Mouse (Mus musculus) ES-E14 (cell line): ENCODE measurements at regions not wholly inside any gene's neighbourhood (a gene's known extent, or its start where the extent isn't known, plus 50 kb on each side); places are given as distances from the start of the nearest gene placed in this dataset.

Source experiments
- DNase-seq: peaks from one replicate; pipeline ENCODE4 v3.0.0-alpha.2; 2013; ENCODE audit warnings: low read depth, low spot score
- H3K27ac ChIP-seq: 2 replicates; pipeline ENCODE4 v1.5.1; 2012; ENCODE audit warnings: low read depth, mild to moderate bottlenecking, low read length, moderate library complexity, mixed read lengths; ENCODE audit not compliant: poor library complexity, insufficient read depth, severe bottlenecking
- H3K36me3 ChIP-seq: 2 replicates; pipeline ENCODE4 v1.6.1; 2012; ENCODE audit warnings: mild to moderate bottlenecking, low read length, moderate library complexity, mixed read lengths; ENCODE audit not compliant: control insufficient read depth, poor library complexity, insufficient read depth, severe bottlenecking
- H3K4me1 ChIP-seq, 2 experiments: fragments of 150-350 bp in 1 of 2; sonication (generic) in 1 of 2; 2 replicates each; pipeline ENCODE4 v1.6.1; 2012; ENCODE audit warnings: low read length in 2 of 2, mild to moderate bottlenecking in 1 of 2, mixed read lengths in 1 of 2; ENCODE audit not compliant: control insufficient read depth in 2 of 2, insufficient read depth in 2 of 2, poor library complexity in 1 of 2
- H3K4me3 ChIP-seq, 2 experiments: fragments of 150-350 bp in 1 of 2; sonication (generic) in 1 of 2; 2 replicates each; pipeline ENCODE4 v1.5.1; 2012; ENCODE audit warnings: low read length in 2 of 2, low read depth in 1 of 2, mild to moderate bottlenecking in 1 of 2, mixed read lengths in 1 of 2; ENCODE audit not compliant: insufficient read depth in 1 of 2, poor library complexity in 1 of 2, severe bottlenecking in 1 of 2
- H3K9ac ChIP-seq: 2 replicates; pipeline ENCODE4 v1.6.1; 2012; ENCODE audit warnings: low read depth, mild to moderate bottlenecking, low read length, mixed read lengths; ENCODE audit not compliant: poor library complexity, insufficient read depth, severe bottlenecking
- H3K9me3 ChIP-seq: fragments of 150-350 bp; sonication (generic); 2 replicates; pipeline ENCODE4 v1.6.1; 2012; ENCODE audit warnings: low read depth, mild to moderate bottlenecking, low read length; ENCODE audit not compliant: control insufficient read depth, insufficient read depth
- CHD2 ChIP-seq: IDR thresholded peaks from 2 replicates; pipeline ENCODE4 v1.6.1; 2014; ENCODE audit warnings: mild to moderate bottlenecking, low read depth, low read length, inconsistent platforms
- HCFC1 ChIP-seq: IDR thresholded peaks from 2 replicates; pipeline ENCODE4 v1.6.1; 2012; ENCODE audit warnings: low read length, inconsistent platforms, borderline replicate concordance; ENCODE audit not compliant: insufficient read depth
- MAFK ChIP-seq: IDR thresholded peaks from 2 replicates; pipeline ENCODE4 v1.6.1; 2014; ENCODE audit warnings: mild to moderate bottlenecking, low read depth, low read length, inconsistent platforms; ENCODE audit not compliant: insufficient read depth
- ZC3H11A ChIP-seq: IDR thresholded peaks from 2 replicates; pipeline ENCODE4 v1.6.1; 2012; ENCODE audit warnings: low read depth, mild to moderate bottlenecking, inconsistent platforms, low read length, borderline replicate concordance
- ZNF384 ChIP-seq: IDR thresholded peaks from 2 replicates; pipeline ENCODE4 v1.6.1; 2012; ENCODE audit warnings: low read depth, low read length, inconsistent platforms
- in situ Hi-C, 2 experiments: fragments of 600-800 bp; cut with MboI; formaldehyde crosslinking; loops; one replicate each; pipeline ENCODE4 v1.15.1; 2025; ENCODE audit warnings: low sequenced_read_pairs in 2 of 2, inconsistent platforms in 1 of 2; ENCODE audit not compliant: unreplicated experiment in 2 of 2

DNA sequence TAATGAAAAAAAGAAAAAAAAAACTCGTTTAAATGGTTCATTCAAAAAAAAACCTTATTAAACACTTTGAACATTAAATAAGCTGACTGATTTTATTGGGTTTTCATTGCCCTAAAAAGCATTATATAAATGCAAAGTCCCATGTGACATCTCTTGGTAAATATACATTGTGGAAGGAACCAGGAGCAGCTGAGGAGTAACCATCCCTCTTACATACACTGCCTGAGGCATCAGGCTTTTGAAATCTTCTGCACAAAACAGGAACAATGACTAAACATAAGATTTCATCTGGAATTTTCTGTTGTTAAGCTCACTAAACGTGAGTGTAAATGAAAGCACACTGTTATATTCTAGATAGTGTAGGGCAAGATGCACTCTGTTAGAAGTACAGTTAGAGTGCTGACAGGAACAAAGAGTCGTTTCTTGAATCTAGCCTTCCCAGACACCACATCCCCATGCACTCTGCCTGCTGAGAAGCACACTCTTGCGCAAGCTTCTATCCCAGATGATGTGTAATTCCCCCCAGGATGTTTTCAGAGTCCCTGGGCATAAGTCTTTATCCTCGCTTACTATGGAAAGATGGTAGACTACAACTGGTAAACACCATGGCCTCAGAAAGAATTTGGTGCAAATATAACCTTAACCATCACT is 125.0 kb upstream of the BC052040 start:
- Histone ChIP-seq H3K9me3 (no peaks in the 10 kb centered on the region), H3K27ac (no peak overlapping the region), H3K4me1 (no peaks in the 10 kb centered on the region), H3K9ac (no peak overlapping the region), H3K4me3 (no peak overlapping the region), H3K36me3 (no peaks in the 10 kb centered on the region)
- no peak for DNase-seq
- no peak for TF ChIP-seq MAFK
- TF ChIP-seq ZNF384, result no peak
- no peak for TF ChIP-seq ZC3H11A
- no peak for TF ChIP-seq HCFC1
- TF ChIP-seq CHD2, result no peak
- in situ Hi-C loops, result no loop called here

DNA sequence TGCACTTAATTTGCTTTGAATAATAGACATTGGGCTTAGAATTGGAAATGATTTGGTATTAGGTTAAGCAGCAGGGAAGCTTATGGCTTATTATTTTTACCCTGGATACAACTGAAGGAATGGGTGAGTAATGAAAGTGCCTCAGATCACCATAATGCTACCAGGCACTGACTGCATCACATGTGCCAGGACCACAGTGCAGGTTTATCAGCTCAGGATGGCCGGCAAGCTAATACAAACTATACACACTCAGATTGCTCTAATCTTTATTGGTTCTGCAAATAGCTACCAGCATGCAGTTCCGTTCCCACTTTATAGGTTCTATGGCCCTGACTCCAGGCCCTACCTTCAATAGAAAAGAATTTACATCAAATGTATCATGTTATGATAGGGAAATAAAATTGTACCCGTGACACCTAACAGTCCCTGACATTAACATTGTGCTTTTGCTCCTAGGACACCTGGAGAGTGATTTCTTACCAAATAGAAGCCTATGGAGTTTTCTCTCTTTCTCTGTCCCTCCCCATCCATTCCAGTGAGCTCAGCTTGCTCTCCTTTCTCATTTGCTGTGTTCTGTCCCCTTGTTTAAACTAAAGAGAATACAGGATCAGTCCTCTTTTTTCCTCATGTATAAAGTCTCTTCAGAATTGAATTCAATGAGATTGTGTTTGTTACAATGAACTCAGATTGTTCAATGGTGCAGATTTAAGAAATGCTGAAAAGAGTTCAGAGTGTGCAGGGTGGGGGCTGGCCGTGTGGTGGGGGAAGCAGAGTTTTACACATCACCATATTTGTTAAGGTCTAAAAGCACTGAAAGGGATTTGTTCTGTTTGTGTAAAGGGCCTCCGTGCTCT is 121.3 kb upstream of the BC052040 start:
- Histone ChIP-seq H3K36me3 (no peaks in the 10 kb centered on the region), H3K4me1 (no peaks in the 10 kb centered on the region), H3K4me3 (no peak overlapping the region), H3K9ac (no peak overlapping the region), H3K9me3 (no peaks in the 10 kb centered on the region), H3K27ac (no peak overlapping the region)
- no peak for DNase-seq
- TF ChIP-seq ZNF384 (no peak), CHD2 (no peak), ZC3H11A (no peak), HCFC1 (no peak), MAFK (no peak)
- in situ Hi-C loops, result no loop called here

- Histone ChIP-seq H3K27ac (no peak overlapping the region), H3K4me3 (no peak overlapping the region), H3K4me1 (no peaks in the 10 kb centered on the region), H3K9me3 (no peaks in the 10 kb centered on the region), H3K9ac (no peak overlapping the region), H3K36me3 (no peaks in the 10 kb centered on the region)
- no peak for TF ChIP-seq MAFK
- no peak for TF ChIP-seq CHD2
- TF ChIP-seq ZNF384, result no peak
- in situ Hi-C loops, result no loop called here
- DNase-seq, result no peak
Observed at GRCm38 (mm10) chr2:115460882-115461151, 120.7 kb upstream of the BC052040 start.

DNA sequence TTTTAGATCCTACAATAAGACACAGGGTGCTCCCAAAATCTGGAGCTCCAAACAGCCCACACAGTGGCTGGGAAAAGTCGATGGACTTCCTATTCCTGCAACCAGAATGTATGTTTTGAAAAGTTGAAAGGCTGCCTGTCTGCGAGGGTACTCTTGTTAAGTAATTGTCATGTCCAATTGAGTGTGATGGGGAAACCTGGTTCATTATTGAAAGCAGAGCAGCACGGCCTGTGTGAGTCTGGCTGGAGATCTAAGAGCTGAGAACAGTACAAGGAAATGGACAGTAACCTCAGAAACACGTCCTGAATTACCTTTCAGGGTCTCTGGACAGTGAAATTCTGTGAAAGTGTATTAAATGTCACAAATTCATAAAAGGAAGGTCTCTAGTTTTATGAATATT is 115.3 kb upstream of the BC052040 start:
- DNase-seq, result no peak
- H3K4me1 ChIP-seq, result peaks cover 0 to 2% of the 10 kb centered on the region in 2 experiments; a peak in 1 of 4 replicates
- H3K4me3 ChIP-seq, result no peak overlapping the region
- in situ Hi-C loops, result no loop called here
- TF ChIP-seq CHD2, result no peak
- no peak for TF ChIP-seq ZC3H11A
- no peak for TF ChIP-seq HCFC1
- no peak for TF ChIP-seq ZNF384
- TF ChIP-seq MAFK, result no peak
- H3K36me3 ChIP-seq, result no peaks in the 10 kb centered on the region
- H3K27ac ChIP-seq, result no peak overlapping the region
- no peaks in the 10 kb centered on the region for H3K9me3 ChIP-seq
- H3K9ac ChIP-seq, result no peak overlapping the region
